Mouse (Mus musculus) CH12.LX (cell line): ENCODE results near the gene Gm20388. TPM values are rescaled to one million over a fixed set of nuclear protein-coding genes. Genes with fewer than 3 reads are reported as not detected.

Experiments
- DNase-seq: peaks from one replicate; pipeline ENCODE4 v3.0.0-alpha.2; 2013; ENCODE audit errors: extremely low read depth
- H3K27ac ChIP-seq: 2 replicates; pipeline ENCODE4 v1.5.1; 2012; ENCODE audit warnings: low read depth, mild to moderate bottlenecking, control low read depth, moderate library complexity; ENCODE audit not compliant: insufficient read depth
- H3K27me3 ChIP-seq: replicated peaks from 2 replicates; pipeline ENCODE3; 2012; ENCODE audit warnings: inconsistent platforms
- H3K36me3 ChIP-seq, 2 experiments: replicated peaks in 1 of 2; 2 replicates each; pipeline versions ENCODE3 to v1.6.1; 2012; ENCODE audit warnings: inconsistent platforms in 1 of 2, low read length in 1 of 2, mild to moderate bottlenecking in 1 of 2, mixed read lengths in 1 of 2, moderate library complexity in 1 of 2; ENCODE audit not compliant: control insufficient read depth in 1 of 2, insufficient read depth in 1 of 2
- H3K4me1 ChIP-seq, 2 experiments: 2 replicates each; pipeline ENCODE4 v1.6.1; 2012; ENCODE audit warnings: inconsistent platforms in 1 of 2, moderate library complexity in 1 of 2; ENCODE audit not compliant: insufficient read depth in 2 of 2, control insufficient read depth in 1 of 2
- H3K4me2 ChIP-seq: 2 replicates; pipeline ENCODE4 v1.6.1; 2012; ENCODE audit warnings: low read depth, mild to moderate bottlenecking, control low read depth; ENCODE audit not compliant: poor library complexity, insufficient read depth, severe bottlenecking
- H3K4me3 ChIP-seq, 3 experiments: fragments of 150-350 bp in 1 of 3; sonication (generic) in 1 of 3; replicated peaks in 1 of 3; 2 replicates each; pipeline versions ENCODE3 to v1.5.1; 2011 to 2012; ENCODE audit warnings: low read depth in 2 of 3, low read length in 2 of 3, mild to moderate bottlenecking in 2 of 3, moderate library complexity in 2 of 3, control low read depth in 1 of 3, improper control_type of control experiment in 1 of 3, inconsistent platforms in 1 of 3, mixed read lengths in 1 of 3; ENCODE audit not compliant: poor library complexity in 1 of 3
- H3K79me2 ChIP-seq: replicated peaks from 2 replicates; pipeline ENCODE4 v1.6.1; 2012; ENCODE audit warnings: mild to moderate bottlenecking, moderate library complexity; ENCODE audit not compliant: control insufficient read depth, poor library complexity, insufficient read depth, severe bottlenecking; ENCODE audit errors: extremely low read depth
- H3K9ac ChIP-seq: 2 replicates; pipeline ENCODE4 v1.6.1; 2012; ENCODE audit warnings: low read depth, mild to moderate bottlenecking, control low read depth, moderate library complexity; ENCODE audit not compliant: insufficient read depth
- H3K9me3 ChIP-seq: replicated peaks from 2 replicates; pipeline ENCODE3; 2012; ENCODE audit warnings: low read length, inconsistent platforms, mixed read lengths
- CHD2 ChIP-seq: IDR thresholded peaks from 2 replicates; pipeline ENCODE4 v1.6.1; 2011; ENCODE audit warnings: low read length, improper control_type of control experiment
- CTCF ChIP-seq, 2 experiments: IDR thresholded peaks in 1 of 2; conservative IDR thresholded peaks in 1 of 2; 2 replicates each; pipeline ENCODE4 v1.5.1; 2011 to 2012; ENCODE audit warnings: low read depth in 2 of 2, low read length in 2 of 2, improper control_type of control experiment in 1 of 2, inconsistent platforms in 1 of 2, mild to moderate bottlenecking in 1 of 2, moderate library complexity in 1 of 2
- EP300 ChIP-seq: IDR thresholded peaks from 2 replicates; pipeline ENCODE4 v1.6.1; 2011; ENCODE audit warnings: low read length, improper control_type of control experiment
- ETS1 ChIP-seq: conservative IDR thresholded peaks from 2 replicates; pipeline ENCODE4 v1.6.1; 2012; ENCODE audit warnings: low read depth, mild to moderate bottlenecking, inconsistent platforms, low read length, improper control_type of control experiment, moderate library complexity
- MYC ChIP-seq: IDR thresholded peaks from 2 replicates; pipeline ENCODE4 v1.6.1; 2011; ENCODE audit warnings: low read depth, mild to moderate bottlenecking, improper control_type of control experiment, low read length
- POLR2A ChIP-seq: IDR thresholded peaks from 2 replicates; pipeline ENCODE4 v1.6.1; 2011; ENCODE audit warnings: low read depth, mild to moderate bottlenecking, improper control_type of control experiment, low read length
- RAD21 ChIP-seq: IDR thresholded peaks from 2 replicates; pipeline ENCODE4 v1.6.1; 2011; ENCODE audit warnings: low read depth, mild to moderate bottlenecking, low read length, improper control_type of control experiment, moderate library complexity
- RCOR1 ChIP-seq: conservative IDR thresholded peaks from 2 replicates; pipeline ENCODE4 v1.6.1; 2012; ENCODE audit warnings: low read depth, mild to moderate bottlenecking, inconsistent platforms, low read length, improper control_type of control experiment
- SMC3 ChIP-seq: IDR thresholded peaks from 2 replicates; pipeline ENCODE4 v1.6.1; 2011; ENCODE audit warnings: low read depth, low read length, improper control_type of control experiment
- TBP ChIP-seq: conservative IDR thresholded peaks from 2 replicates; pipeline ENCODE4 v1.6.1; 2011; ENCODE audit warnings: low read depth, low read length, improper control_type of control experiment
- USF2 ChIP-seq: conservative IDR thresholded peaks from 2 replicates; pipeline ENCODE4 v1.6.1; 2011; ENCODE audit warnings: low read depth, low read length, improper control_type of control experiment
- ZMIZ1 ChIP-seq: IDR thresholded peaks from 2 replicates; pipeline ENCODE4 v1.6.1; 2012; ENCODE audit warnings: low read depth, mild to moderate bottlenecking, inconsistent platforms, low read length, improper control_type of control experiment
- dilution Hi-C: fragments of 300-500 bp; cut with MboI; formaldehyde crosslinking; loops from 2 replicates; pipeline ENCODE4 v1.14.3; 2020; ENCODE audit warnings: low sequenced_read_pairs; ENCODE audit not compliant: extremely low pct_unique_long_range_greater_than_20kb, extremely low pct_ligation_motif_present
- in situ Hi-C: fragments of 300-500 bp; cut with MboI; formaldehyde crosslinking; loops from 3 replicates; pipeline ENCODE4 v1.14.3; 2019; ENCODE audit warnings: low sequenced_read_pairs, low pct_ligation_motif_present, low pct_unique_long_range_greater_than_20kb, mixed read lengths
- polyA plus RNA-seq: library from polyadenylated mRNA; unstranded; fragments of >175 nt; gene quantifications from 2 replicates; pipeline ENCODE4 v1.2.1, GENCODE M21; 2012; ENCODE audit warnings: low read depth; ENCODE audit not compliant: insufficient read length
- total RNA-seq, 2 experiments: library from RNA; depleted of rRNA; stranded (reverse); fragments of 300-350 nt in 1 of 2; fragments of >200 nt in 1 of 2; gene quantifications; 2 replicates each; pipeline ENCODE4 v1.2.3; 2012 to 2014

Gm20388 gene
- total and polyA plus RNA-seq, 3 experiments = 14.8 to 26.3 (median 22.2) TPM

DNA sequence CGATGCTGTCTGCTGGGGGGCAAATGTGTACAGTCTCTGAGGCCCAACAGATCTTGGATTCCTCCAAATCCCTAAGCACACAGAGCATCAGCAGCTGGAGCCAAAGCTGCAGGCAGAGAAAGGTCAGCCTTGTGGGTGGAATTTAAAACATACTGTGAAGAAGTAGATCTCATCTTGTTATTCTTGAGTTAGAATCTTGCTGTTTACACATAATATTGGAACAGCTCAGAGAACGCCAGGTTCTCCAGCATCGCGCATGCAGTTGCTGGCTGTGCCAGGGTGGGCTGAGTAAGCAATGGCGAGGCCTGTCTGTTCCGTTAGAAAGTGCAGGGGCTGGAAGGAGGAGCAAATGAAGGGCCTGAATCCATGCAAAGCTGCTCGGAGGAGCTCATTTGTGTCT lies 3235.7 kb downstream of the Gm20388 start:
- dilution Hi-C loops (no loop called here), in situ Hi-C loops (no loop called here)
- H3K36me3 ChIP-seq = no peaks in the 10 kb centered on the region
- no peak overlapping the region for H3K27ac ChIP-seq
- H3K4me3 ChIP-seq = no peak overlapping the region
- no peak overlapping the region for H3K4me2 ChIP-seq
- H3K79me2 ChIP-seq = no peaks in the 10 kb centered on the region
- no peak overlapping the region for H3K9ac ChIP-seq
- DNase-seq = no peak
- TF ChIP-seq ZMIZ1 (no peak), POLR2A (no peak), MYC (no peak), CHD2 (no peak), TBP (no peak), SMC3 (no peak)
- TF ChIP-seq, all 38 proteins: peak for 0
- Histone ChIP-seq H3K27me3 (peaks cover 36% of the 10 kb centered on the region), H3K4me1 (no peaks in the 10 kb centered on the region), H3K9me3 (peaks cover 2% of the 10 kb centered on the region)

DNA sequence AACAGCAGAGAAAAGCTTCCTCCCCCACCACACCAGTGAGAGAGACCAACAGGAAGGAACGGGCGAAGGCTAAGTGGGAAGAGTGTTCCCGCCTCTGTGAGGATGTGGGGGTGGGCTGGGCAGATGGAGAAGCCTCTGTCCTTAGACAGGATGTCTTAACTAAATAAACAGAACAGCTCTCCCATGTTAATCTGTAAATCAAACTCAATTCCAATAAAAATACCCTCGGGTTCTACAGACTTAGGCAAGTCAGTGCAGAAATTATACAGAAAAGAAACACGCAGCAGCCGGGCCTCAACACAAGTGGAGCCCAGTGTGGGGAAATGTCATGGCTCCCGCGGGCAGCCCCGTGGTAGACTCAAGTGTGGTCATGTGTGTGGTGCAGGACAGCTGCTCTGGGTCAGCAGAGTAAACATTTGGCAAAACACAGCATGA lies 3240.1 kb downstream of the Gm20388 start:
- TF ChIP-seq EP300 = no peak
- no peak for TF ChIP-seq USF2
- TF ChIP-seq RCOR1 = no peak
- TF ChIP-seq, all 38 proteins: peak for 0
- no peak overlapping the region for H3K9ac ChIP-seq
- dilution Hi-C loops = no loop called here
- H3K36me3 ChIP-seq = no peaks in the 10 kb centered on the region
- in situ Hi-C loops = no loop called here
- no peaks in the 10 kb centered on the region for H3K79me2 ChIP-seq
- DNase-seq = no peak
- H3K4me1 ChIP-seq = no peaks in the 10 kb centered on the region
- H3K4me2 ChIP-seq = no peak overlapping the region
- peaks cover 55% of the 10 kb centered on the region for H3K27me3 ChIP-seq
- no peaks in the 10 kb centered on the region for H3K9me3 ChIP-seq
- H3K27ac ChIP-seq = no peak overlapping the region
- no peak overlapping the region for H3K4me3 ChIP-seq

DNA sequence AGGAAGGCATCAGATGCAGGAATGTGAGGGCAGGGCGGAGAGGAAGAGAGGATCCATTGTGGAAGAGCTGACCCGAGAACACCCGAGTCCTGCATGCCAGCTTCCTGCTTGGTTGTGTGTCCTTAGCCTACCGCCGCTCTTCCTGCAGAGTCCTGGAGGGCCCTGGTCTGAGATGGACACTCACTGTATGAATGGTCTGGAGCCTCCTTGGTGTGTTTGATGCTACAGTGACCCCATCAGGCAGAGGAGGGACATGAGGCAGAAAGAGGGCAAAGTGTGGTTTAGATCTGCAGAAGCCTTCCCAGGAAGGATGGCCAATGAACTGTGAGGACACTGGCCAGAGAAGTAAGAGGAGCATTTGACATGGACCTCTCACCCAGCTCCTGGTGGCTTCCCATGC lies 3244.5 kb downstream of the Gm20388 start:
- H3K4me2 ChIP-seq = no peak overlapping the region
- no peak for DNase-seq

More for the DNA sequence above, 3244.5 kb downstream of the Gm20388 start:
- dilution Hi-C loops = no loop called here
- H3K79me2 ChIP-seq = no peaks in the 10 kb centered on the region
- H3K9ac ChIP-seq = no peak overlapping the region
- H3K9me3 ChIP-seq = no peaks in the 10 kb centered on the region
- TF ChIP-seq RAD21 = peak; percentile 24
- TF ChIP-seq CTCF (conservative IDR thresholded peaks at IDR 0.05 in 1 of 2, IDR thresholded peaks at IDR 0.05 in 1 of 2; ENCODE audit: low read depth in 2 of 2, low read length in 2 of 2) = peak in 1 of 2 experiments; percentile 46; a peak in 2 of 4 replicates
- no peak for TF ChIP-seq ETS1
- H3K27ac ChIP-seq = no peak overlapping the region
- in situ Hi-C loops = loop anchor here (5.0 kb wide), 1 partner anchor 37 kb away; no protein-coding TSS in a partner anchor
- H3K4me3 ChIP-seq = no peak overlapping the region
- H3K4me1 ChIP-seq = no peaks in the 10 kb centered on the region
- peaks cover 37% of the 10 kb centered on the region for H3K27me3 ChIP-seq
- H3K36me3 ChIP-seq = no peaks in the 10 kb centered on the region
